Mouse (Mus musculus) gastrocnemius, adult 8-10 months (tissue): ENCODE measurements around the gene Abca13. TPM values are rescaled to one million over a fixed set of nuclear protein-coding genes. Genes with fewer than 3 reads are reported as not detected.

Source experiments
- DNase-seq, 2 experiments: peaks; one replicate each; pipeline ENCODE4 v3.0.0; 2022; ENCODE audit warnings: low spot score in 2 of 2
- total RNA-seq, 4 experiments: library from RNA; stranded (reverse); gene quantifications; 2 replicates each; pipeline ENCODE4 v1.2.4; 2022

The Abca13 gene
- total RNA-seq, 4 experiments from 2014 or later = not detected

GRCm38 (mm10) chr11:9533189-9533588 lies 341.4 kb downstream of the Abca13 start:
- no peak for DNase-seq

- no peak for DNase-seq
These were observed 342.0 kb downstream of the Abca13 start for GRCm38 (mm10) chr11:9533658-9534202.

DNA sequence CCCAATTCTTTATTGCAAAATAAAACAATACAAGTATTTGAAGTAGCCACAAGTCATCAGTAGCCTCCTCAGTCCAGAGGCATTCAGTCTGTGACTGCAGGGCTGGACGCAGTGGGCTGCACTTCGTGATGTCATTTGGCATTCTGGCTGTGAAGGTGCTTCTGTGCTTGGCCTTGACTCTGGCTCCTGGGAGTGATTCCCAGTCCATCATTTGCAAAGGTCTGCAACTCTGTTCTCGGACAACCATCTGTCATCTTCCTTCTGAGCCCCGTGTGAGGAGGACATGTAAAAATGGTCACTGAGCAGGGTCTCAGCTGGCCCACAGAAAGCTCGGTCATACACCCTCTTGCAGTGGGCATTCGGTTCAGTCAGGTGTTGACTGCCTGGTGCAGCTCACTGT lies 345.1 kb downstream of the Abca13 start:
- no peak for DNase-seq

DNA sequence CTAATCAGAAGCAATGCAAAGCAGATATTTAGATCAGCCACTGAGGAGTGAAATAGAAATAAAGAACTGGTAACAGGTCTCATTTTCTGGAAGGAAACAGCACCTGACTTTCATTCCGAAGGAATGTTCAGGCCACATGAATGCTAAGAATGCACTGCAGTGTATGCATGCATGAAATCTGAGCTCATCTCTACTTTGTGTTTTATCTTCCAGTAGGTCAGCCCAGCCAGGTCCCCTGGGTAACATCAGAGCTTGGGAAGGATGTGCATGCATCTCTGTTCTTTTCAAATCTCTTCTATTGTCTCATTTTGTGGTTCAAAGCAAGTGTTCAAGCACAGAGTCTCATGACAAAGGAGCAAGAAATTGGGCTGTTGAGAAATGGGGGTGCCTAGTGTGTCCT lies 346.6 kb downstream of the Abca13 start:
- no peak for DNase-seq

DNA sequence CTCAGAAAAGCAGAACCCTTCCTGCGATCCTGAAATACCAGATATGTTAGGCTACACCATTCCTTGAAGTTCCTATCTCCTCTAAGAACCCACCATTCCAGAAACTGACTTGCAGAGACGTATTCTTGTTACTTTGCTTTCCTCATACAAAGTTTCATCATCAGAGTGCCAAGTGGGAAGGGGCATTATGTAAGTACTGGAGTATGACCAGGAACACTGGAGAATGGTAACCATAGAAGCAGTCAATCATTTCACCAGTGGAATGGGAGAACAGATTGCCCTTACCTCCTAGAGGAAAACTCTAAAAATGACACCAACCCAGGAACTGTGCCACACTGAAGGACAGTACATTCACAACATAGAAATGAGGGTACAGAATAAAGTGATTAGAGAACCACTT lies 368.3 kb downstream of the Abca13 start:
- no peak for DNase-seq

DNA sequence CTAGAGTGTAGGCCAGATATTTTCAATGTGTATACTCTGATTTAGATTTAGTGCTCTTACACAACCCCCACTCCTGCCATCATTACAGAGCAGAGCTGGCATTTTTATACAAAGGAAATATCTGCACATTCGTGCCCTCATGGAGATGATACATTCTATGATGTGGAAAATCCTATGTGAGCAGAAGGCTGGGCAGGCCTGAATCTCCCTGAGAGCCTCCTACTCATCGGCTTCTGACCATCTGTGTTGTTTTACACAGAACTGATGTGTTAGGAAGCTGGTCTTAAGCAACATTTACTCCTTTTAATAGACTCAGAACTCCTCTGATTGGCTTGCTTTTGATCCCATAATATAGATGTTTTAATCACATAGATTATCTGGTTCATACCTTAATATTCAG lies 376.6 kb downstream of the Abca13 start:
- no peak for DNase-seq

DNA sequence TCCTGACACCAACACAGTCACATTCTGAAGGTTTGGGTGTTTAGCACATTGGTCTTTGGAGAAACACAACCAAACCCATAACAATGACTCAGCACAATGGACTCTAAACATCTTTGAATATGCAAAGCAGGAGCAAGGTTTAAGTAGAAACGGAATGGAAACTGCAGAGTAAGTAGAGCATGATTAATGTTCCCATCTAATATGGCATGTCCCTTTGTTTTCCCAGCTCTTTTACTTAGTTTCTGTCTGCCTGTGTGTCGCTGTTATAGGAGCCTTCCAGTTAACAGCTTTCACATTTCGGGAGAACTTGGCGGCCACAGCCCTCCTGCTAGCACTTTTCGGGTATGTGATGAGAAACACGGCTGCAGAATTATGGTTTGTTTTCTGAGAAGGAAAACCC lies 378.6 kb downstream of the Abca13 start:
- no peak for DNase-seq

DNA sequence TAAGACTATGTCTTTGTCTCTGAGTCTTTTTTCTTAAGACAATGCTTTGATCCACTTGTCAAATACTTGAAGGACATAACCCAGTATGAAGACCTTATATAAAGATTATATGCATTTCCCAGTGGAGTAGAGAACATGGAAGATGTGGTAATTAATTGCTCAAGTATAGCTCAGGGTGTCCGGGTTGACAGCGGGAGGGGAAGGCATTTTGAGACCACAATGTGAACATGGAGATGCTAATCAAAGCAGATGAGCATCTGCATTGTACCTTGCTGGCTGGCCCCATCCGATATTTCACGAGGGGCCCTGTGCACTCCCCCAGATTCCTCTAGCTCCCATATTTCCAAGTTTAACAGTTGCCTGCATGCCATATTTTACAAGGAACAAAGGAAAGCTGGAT lies 383.2 kb downstream of the Abca13 start:
- DNase-seq = no peak

GRCm38 (mm10) chr11:9591757-9592316 lies 400.1 kb downstream of the Abca13 start:
- no peak for DNase-seq

GRCm38 (mm10) chr11:9597299-9597698 lies 405.6 kb downstream of the Abca13 start:
- DNase-seq = no peak

DNA sequence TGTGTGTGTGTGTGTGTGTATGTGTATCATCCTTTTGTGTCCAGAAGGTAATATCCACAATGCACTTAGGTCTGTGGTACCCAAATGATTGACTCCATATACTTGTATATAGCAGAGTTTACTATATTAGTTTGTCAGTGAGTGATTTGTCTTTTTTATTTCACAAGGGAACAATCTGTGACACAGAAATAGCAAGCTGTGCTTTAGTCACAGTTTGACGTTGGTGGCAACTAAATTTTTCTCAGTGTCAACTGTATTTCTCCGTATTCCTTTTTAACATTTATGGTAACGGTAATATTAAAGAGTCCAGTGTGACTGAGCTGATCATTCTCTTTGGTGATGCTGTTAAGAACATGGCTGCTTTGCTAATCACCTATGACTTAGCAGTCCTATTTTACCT lies 409.4 kb downstream of the Abca13 start:
- DNase-seq = no peak

GRCm38 (mm10) chr11:9602137-9602536 lies 410.4 kb downstream of the Abca13 start:
- no peak for DNase-seq

DNA sequence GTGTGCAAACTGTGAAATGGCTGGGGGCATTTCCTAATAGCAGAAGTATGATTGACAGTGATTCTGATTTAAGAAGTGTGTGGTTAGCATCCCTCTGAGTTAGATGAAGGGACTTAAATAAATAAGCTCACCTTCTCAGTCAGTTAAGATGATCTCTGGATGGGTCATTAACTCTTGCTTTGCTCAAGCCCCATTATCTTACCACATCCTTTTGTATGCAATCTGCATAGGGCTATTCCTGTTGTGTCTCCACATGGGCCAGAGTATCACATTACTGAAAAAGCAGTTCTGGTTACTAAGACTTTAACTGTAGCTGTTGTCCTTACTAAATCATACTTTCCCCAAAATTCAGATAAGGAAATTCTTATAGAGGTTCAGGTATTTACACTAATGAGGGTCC lies 416.5 kb downstream of the Abca13 start:
- no peak for DNase-seq

GRCm38 (mm10) chr11:9609075-9609474 lies 417.3 kb downstream of the Abca13 start:
- no peak for DNase-seq

GRCm38 (mm10) chr11:9616133-9616532 lies 424.4 kb downstream of the Abca13 start:
- no peak for DNase-seq

DNA sequence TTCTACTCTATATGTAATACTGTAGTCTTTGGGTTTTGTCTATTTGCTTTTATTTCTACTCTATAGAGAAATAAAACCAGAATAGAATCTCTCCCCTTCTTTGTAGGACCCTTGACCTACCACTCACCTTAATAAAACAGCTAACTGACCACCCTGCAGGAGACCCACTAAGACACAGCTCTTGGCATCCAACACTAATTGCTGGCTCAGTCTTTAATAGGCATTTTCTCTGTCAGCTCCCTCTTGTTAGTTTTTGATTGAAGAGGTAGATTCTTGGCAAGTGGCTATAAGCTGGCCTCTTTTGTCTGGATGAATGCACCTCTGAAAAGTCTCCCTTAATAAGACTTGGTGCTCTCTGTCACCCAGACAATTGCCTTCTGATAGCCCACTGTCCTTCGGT lies 424.9 kb downstream of the Abca13 start:
- no peak for DNase-seq

GRCm38 (mm10) chr11:9619986-9620385 lies 428.2 kb downstream of the Abca13 start:
- DNase-seq = no peak

DNA sequence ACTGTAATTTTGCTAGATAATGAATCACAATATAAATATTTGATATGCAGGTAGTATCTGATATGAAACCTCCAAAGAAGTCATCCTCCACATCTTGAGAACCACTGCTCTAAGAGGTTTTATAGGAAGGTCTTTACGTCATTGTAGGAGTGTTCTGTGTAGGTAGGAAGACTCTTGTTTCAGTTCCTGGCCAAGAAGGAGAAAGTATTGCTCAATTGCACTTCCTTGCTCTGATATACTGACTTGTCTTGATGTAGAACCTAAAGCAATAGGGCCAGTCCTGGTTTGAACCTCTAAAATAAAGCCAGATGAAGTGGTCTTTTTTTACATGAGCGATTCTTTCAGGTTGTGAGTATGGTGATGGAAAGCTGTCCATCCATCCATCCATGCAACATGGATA lies 431.1 kb downstream of the Abca13 start:
- no peak for DNase-seq

DNA sequence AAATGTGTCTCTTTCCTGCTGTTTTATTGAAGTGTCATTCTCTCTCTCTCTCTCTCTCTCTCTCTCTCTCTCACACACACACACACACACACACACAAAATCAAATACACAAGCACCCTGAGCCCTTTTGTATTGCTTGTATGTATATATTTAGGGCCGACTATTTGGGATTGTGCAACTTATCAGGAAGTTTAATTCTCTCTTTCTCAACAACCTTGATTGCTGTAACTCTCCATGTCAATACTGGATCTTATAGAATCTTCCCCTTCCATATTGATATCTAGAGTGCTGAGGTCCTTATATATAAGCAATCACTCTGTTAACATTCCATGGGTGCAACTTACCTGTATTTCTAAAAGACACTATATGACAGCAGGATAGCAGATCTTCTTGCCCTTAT lies 433.0 kb downstream of the Abca13 start:
- no peak for DNase-seq

DNA sequence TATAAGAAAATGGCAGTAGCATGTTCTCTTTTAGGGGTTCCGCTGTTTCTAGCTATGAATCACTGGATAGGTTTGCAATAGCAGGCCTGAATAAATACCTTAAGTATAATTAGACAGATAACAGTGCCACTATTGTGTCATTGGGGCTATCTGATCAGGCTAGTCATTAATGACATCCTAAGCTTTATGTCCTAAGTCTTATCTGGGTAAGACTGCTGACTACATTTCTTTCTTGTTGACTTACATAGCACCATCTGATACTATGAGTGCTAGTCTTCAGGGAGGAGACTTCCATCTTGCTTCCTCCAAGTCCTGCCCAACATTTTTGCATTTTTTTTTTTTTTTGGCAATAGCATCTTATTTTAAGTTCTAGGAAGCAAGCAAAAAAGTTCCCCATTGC lies 434.1 kb downstream of the Abca13 start:
- no peak for DNase-seq

GRCm38 (mm10) chr11:9647272-9647671 lies 455.5 kb downstream of the Abca13 start:
- no peak for DNase-seq

DNA sequence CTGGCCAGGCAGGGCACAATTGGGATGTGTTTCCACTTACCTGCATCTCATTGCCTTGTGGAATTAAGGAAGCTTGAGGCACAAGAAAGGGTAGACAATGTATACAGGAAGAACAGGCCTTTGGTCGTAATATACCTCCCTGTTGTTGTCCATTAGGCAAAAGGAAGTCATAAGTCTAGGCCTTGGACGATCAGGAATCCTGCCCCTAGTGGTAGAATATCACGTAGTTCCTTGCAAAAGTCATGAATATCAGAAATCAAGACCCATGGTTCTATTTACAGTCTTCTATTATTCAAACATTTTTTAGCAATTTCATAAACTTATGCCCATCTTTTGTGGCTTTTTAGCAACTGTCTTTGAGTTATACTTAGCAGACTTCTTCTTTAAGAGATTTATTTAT lies 456.2 kb downstream of the Abca13 start:
- DNase-seq = no peak

- no peak for DNase-seq
These were observed 475.0 kb downstream of the Abca13 start for GRCm38 (mm10) chr11:9666648-9667255.
